Mouse (Mus musculus): Measurements from ENCODE around the gene Vav1. TPM values are rescaled to one million over a fixed set of nuclear protein-coding genes. Genes with fewer than 3 reads are reported as not detected.
"Not testable (repeated sequence)": the region's sequence is repeated elsewhere in the genome, so short reads cannot be mapped to it uniquely, and the experiment has no call there.

Gene Vav1
- polyA plus RNA-seq, 1 experiment from 2014 or later = 13.8 TPM

DNA sequence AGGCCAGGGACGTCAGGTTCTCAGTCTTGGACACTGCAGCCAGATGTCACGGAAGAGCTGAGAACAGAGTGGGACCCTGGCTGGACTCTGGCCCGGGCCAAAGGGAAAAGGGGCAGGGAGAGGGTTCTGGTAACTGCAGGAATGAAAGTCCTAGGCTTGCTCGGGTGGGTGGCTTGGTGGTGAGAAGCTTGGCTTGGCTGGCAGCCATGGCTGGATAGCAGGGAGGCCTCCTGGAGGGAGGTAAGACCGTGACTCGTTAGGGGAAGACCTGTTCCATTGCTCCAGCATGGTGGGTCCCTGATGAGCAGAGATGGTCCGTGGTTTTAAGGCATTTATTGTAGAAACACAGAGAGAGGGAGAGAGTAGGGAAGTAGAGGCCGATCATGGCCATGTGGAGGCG is 7.6 kb upstream of the Vav1 start:
- no peak overlapping the region for H3K4me3 ChIP-seq (replicated peaks)
- no peak overlapping the region for H3K4me2 ChIP-seq
- H3K9me3 ChIP-seq (replicated peaks) = no peaks in the 10 kb centered on the region
- H3K36me3 ChIP-seq (replicated peaks) = no peaks in the 10 kb centered on the region
- H3K4me1 ChIP-seq (replicated peaks) = peaks cover 18% of the 10 kb centered on the region
- 59% methylated on average over 9 of the region's 9 CpGs for WGBS (ENCODE audit: insufficient replicate concordance)
- H3K27ac ChIP-seq (replicated peaks) = no peak overlapping the region
- ATAC-seq (ENCODE audit: insufficient read depth) = no peak
- no peak overlapping the region for H3K9ac ChIP-seq
- peaks cover 31% of the 10 kb centered on the region for H3K27me3 ChIP-seq

DNA sequence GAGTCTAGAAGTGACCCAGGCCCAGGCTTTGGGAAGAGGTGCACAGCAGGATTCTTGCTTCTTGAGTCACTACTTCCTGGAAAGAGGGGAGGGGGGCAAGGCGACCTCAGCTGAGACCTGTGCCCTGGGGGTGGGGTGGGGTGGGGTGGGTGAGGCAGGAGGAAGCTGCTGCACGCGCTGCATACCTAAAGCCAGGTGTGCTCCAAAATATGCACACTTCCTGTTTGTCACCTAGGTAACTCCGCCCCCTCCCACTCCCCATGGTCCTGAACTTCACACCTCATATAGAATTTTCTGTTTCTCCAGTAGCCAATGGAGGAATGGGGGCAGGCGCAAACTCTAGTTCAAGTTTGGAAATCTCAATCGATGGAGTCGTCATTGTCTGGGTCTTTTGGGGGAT is 5.1 kb upstream of the Vav1 start:
- Histone ChIP-seq H3K4me3 (replicated peaks) (no peak overlapping the region), H3K4me1 (replicated peaks) (peaks cover 34% of the 10 kb centered on the region), H3K9me3 (replicated peaks) (no peaks in the 10 kb centered on the region), H3K9ac (no peak overlapping the region), H3K27me3 (peaks cover 33% of the 10 kb centered on the region), H3K4me2 (no peak overlapping the region), H3K27ac (replicated peaks) (no peak overlapping the region), H3K36me3 (replicated peaks) (no peaks in the 10 kb centered on the region)
- ATAC-seq (ENCODE audit: insufficient read depth) = no peak
- 29% methylated on average over 7 of the region's 7 CpGs for WGBS (ENCODE audit: insufficient replicate concordance)

DNA sequence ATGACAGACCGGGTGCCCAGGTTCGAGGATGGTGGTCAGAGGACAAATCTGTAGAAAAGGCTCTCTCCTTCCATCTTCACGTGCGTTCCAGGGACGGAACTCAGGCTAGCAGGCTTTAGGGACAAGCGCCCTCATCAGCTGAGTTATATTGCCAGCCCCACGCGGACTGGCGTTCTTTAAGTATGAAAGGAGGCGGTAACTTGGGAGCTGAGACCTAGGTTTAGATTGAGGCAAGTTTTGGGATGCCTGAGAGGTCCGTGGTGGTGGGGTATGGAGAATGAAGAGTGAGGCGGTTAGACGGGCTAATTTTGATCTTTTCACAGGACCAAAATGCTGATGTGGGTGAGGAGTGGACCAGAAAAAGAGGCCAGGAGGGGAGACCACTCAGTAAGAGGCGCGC is 4.2 kb upstream of the Vav1 start:
- peak overlapping the region; percentile 57 for H3K4me3 ChIP-seq (replicated peaks)
- H3K36me3 ChIP-seq (replicated peaks) = no peaks in the 10 kb centered on the region
- peaks cover 39% of the 10 kb centered on the region for H3K4me1 ChIP-seq (replicated peaks)
- ATAC-seq (ENCODE audit: insufficient read depth) = no peak
- peaks cover 36% of the 10 kb centered on the region for H3K27me3 ChIP-seq
- 2% methylated on average over 15 of the region's 15 CpGs for WGBS (ENCODE audit: insufficient replicate concordance)
- H3K9ac ChIP-seq = peak overlapping the region; percentile 10; the same call in 1 of the 2 replicates
- no peak overlapping the region for H3K27ac ChIP-seq (replicated peaks)
- peak overlapping the region; percentile 70 for H3K4me2 ChIP-seq
- H3K9me3 ChIP-seq (replicated peaks) = no peaks in the 10 kb centered on the region

DNA sequence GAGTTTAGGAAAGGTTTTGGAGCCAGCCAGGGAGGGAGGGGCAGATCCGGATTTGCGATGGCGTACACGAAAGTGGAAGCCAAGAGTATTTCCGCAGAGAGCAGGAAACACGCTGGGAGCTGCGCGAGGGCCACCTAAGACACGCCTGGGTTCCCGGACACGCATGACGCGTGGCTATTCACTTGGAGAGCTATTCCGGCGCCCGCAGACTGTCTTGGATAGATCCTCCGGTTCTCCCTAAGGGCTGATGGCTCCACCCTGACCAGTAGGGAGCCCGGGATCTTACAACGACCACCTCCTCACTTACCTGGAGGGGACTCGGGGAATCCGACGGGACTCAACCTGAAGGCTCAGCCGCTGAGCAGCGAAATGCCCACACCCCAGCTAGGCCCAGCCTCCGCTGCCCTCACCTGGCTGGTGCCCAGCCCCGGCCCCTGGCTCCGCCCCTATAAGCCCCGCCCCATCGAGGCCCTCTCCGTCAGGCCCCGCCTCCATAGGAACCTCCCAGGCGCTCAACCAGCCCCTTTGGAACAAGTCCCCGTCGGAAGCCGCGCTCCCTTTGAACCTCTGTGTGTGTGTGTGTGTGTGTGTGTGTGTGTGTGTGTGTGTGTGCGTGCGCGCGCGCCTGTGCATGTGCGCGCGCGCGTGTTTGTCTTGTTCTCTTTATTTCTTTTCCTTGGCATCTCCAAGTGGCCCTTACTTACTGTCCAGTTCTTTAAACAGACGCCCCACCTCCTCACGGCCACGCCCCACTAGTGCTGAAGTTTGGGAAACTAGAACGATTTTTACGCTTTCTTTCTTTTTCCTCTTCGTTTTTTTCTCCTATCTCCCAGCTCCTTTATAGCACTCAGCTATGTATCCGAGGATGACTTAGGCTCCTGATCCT is 3.5 kb upstream of the Vav1 start:
- H3K36me3 ChIP-seq (replicated peaks) = no peaks in the 10 kb centered on the region
- H3K27ac ChIP-seq (replicated peaks) = no peak overlapping the region
- peak overlapping the region; percentile 57 for H3K4me3 ChIP-seq (replicated peaks)
- peaks cover 36% of the 10 kb centered on the region for H3K27me3 ChIP-seq
- H3K4me1 ChIP-seq (replicated peaks) = peaks cover 39% of the 10 kb centered on the region
- H3K9ac ChIP-seq = peak overlapping the region; percentile 35
- H3K4me2 ChIP-seq = peak overlapping the region; percentile 70
- WGBS (ENCODE audit: insufficient replicate concordance) = under 1% methylated on average over 53 of the region's 53 CpGs
- H3K9me3 ChIP-seq (replicated peaks) = no peaks in the 10 kb centered on the region
- ATAC-seq (ENCODE audit: insufficient read depth) = peak; percentile 66

DNA sequence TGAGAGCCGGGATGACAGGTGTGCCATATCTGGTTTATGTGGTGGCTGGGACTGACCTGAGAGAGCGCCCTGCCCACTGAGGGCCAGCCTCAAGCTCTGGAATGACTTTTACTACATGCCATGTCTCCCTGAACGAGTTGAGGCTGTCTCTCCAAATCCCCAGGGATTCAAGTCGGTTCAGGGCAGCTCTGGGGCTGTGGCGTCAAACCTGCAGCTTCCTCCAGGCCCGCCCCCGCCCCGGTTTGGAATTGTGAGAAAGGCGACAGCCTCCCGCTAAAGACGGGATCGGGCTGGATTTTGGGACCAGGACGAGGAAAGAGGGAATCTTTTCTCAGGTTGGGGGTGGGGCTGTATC is 2.9 kb upstream of the Vav1 start:
- ATAC-seq (ENCODE audit: insufficient read depth) = no peak
- Histone ChIP-seq H3K4me2 (peak overlapping the region; percentile 70), H3K27ac (replicated peaks) (no peak overlapping the region), H3K9ac (peak overlapping the region; percentile 35), H3K4me3 (replicated peaks) (peak overlapping the region; percentile 57), H3K27me3 (peaks cover 36% of the 10 kb centered on the region), H3K4me1 (replicated peaks) (peaks cover 40% of the 10 kb centered on the region), H3K9me3 (replicated peaks) (no peaks in the 10 kb centered on the region), H3K36me3 (replicated peaks) (no peaks in the 10 kb centered on the region)
- WGBS (ENCODE audit: insufficient replicate concordance) = 5% methylated on average over 13 of the region's 13 CpGs

DNA sequence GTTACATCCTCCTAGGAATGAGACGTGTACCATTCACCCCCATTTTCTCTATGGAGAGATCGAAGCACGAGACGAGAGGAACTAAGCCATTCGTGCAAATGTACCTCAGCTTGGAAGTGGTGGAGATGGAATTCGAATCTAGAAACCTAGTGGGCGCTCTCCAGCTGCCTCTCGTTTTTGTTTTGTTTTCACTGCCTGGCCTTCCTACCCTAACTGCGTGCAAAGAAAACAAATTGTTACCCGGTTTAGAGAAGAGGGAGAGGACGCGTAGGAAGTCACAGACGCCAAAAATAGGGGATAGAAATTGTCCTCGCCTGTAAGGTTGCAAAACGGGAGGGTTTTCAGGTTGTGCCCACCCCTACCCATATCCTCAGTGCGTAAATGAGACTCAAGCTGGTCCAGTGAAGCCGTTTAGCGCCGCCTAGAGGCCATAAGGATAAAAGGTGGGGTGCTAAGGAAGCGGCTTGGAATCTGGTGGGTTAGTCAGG is 2.2 kb upstream of the Vav1 start:
- Histone ChIP-seq H3K4me1 (replicated peaks) (peaks cover 42% of the 10 kb centered on the region), H3K36me3 (replicated peaks) (no peaks in the 10 kb centered on the region), H3K27ac (replicated peaks) (no peak overlapping the region), H3K27me3 (peaks cover 36% of the 10 kb centered on the region), H3K9ac (no peak overlapping the region; the same call in 1 of the 2 replicates), H3K4me2 (peak overlapping the region; percentile 70), H3K9me3 (replicated peaks) (no peaks in the 10 kb centered on the region), H3K4me3 (replicated peaks) (peak overlapping the region; percentile 57)
- under 1% methylated on average over 20 of the region's 20 CpGs for WGBS (ENCODE audit: insufficient replicate concordance)
- ATAC-seq (ENCODE audit: insufficient read depth) = no peak

DNA sequence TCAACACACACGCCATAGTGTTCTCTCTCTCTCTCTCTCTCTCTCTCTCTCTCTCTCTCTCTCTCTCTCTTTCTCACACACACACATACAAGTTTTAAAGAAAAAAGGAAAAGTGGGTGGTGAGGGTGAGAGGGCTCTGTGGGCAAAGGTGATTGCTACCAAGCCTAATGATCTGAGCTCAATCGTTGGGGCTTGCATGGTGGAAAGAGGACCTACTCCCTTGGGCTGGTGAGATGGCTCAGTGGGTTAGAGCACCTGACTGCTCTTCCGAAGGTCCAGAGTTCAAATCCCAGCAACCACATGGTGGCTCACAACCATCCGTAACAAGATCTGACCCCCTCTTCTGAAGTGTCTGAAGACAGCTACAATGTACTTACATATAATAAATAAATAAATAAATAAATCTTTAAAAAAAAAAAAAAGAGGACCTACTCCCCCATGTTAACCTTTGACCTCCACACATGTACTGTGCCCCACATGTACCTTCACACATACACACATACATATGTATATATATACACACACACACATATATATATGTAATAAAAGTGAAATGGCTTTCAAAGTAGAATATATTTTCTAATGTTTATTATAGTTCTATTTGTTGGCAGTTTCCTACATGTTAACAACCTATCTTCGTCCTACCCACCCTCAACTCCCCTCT is 1.2 kb upstream of the Vav1 start:
- not testable (repeated sequence) for ATAC-seq (ENCODE audit: insufficient read depth); H3K9me3 ChIP-seq (replicated peaks); H3K4me3 ChIP-seq (replicated peaks); H3K4me2 ChIP-seq; H3K9ac ChIP-seq; H3K27ac ChIP-seq (replicated peaks); H3K36me3 ChIP-seq (replicated peaks)
- Histone ChIP-seq H3K27me3 (peaks cover 36% of the 10 kb centered on the region), H3K4me1 (replicated peaks) (peaks cover 42% of the 10 kb centered on the region)
- WGBS (ENCODE audit: insufficient replicate concordance) = 57% methylated on average over 5 of the region's 5 CpGs

DNA sequence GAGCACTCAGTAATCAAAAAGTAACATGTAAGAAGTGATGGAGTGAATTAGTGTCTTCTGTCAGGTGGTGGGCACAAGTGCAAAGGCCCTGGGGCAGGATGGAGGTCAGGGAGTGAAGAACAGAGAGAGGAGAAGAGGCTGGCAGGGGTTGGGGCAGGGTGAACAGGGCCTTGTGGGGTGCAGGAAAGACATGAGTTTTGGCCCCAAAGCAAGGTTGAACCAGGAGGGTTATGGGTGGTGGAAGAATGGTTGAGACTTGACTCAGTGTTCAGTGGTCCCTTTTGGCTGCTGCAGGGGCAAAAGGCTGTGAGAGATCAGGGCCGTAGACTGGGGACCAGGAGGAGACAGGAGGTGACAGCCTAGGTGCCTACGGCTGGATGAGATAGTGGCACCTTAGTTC is 363 bp upstream of the Vav1 start:
- 0 out of 2 replicates have a peak overlapping the region, but pooled peaks have one; percentile 37 for H3K9ac ChIP-seq
- peaks cover 42% of the 10 kb centered on the region for H3K4me1 ChIP-seq (replicated peaks)
- 26% methylated on average over 2 of the region's 2 CpGs for WGBS (ENCODE audit: insufficient replicate concordance)
- peak; percentile 3; the same call in 1 of the 2 replicates for ATAC-seq (ENCODE audit: insufficient read depth)
- no peak overlapping the region for H3K27ac ChIP-seq (replicated peaks)
- peaks cover 32% of the 10 kb centered on the region for H3K27me3 ChIP-seq
- H3K9me3 ChIP-seq (replicated peaks) = no peaks in the 10 kb centered on the region
- no peaks in the 10 kb centered on the region for H3K36me3 ChIP-seq (replicated peaks)
- H3K4me3 ChIP-seq (replicated peaks) = peak overlapping the region; percentile 52
- H3K4me2 ChIP-seq = peak overlapping the region; percentile 56

DNA sequence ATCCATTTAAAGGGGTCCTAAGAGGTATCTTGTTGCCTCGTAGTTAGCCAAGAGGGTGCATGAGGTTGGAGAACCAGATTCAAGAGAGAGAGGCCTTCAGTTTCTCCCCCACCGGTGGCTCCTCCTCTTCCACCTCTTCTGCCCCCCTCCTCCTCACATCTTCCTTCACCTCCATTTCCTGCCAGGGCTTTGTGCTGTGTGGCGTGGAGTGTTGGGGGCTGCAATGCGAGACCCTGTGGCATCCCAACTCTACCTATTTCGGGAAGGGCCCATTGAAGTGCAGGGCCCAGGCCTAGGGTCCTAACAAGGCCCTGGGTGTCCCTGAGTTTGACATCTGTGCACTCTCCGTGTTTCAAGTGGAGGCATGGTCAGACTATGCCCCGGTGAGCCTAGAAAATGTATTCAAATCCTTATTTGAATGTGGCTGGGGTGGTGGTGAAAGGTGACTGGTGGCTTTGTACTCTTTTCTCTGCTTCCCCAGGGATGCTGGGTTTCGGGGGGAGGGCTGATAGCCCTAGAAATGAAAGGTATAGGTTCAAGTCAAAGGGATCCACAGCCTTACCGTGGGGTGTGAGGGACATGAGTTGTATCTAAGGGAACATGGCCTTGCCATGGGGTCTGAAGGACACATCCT is 808 bp downstream of the Vav1 start:
- 14% methylated on average over 9 of the region's 9 CpGs for WGBS (ENCODE audit: insufficient replicate concordance)

DNA sequence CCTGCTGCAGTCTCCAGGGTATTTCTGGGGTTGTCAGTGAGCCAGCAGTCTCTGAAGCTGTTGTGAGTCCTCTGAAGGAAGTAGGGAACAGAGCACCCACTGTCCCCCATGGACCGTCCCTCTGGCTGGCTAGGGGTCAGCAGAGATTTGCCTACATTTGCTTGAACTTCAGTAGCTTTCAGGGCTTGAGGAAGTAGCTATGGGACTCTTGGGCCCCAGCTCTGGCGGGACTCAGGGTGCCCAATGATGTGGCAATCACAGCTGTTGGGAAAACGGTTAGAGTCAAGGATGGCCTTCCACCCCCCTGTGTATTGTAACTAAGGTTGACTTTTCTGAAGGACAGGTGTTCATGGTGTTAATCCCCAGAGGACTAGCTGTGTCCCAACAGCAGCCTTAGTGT is 1.5 kb downstream of the Vav1 start:
- WGBS (ENCODE audit: insufficient replicate concordance) = 24% methylated on average over 3 of the region's 3 CpGs
- peaks cover 13% of the 10 kb centered on the region for H3K27me3 ChIP-seq

More for the DNA sequence above, 808 bp downstream of the Vav1 start:
- peaks cover 20% of the 10 kb centered on the region for H3K27me3 ChIP-seq
- peak overlapping the region; percentile 52 for H3K4me3 ChIP-seq (replicated peaks)
- H3K9ac ChIP-seq = 0 out of 2 replicates have a peak overlapping the region, but pooled peaks have one; percentile 37
- no peaks in the 10 kb centered on the region for H3K9me3 ChIP-seq (replicated peaks)
- H3K4me2 ChIP-seq = peak overlapping the region; percentile 56
- ATAC-seq (ENCODE audit: insufficient read depth) = no peak
- H3K4me1 ChIP-seq (replicated peaks) = peaks cover 43% of the 10 kb centered on the region
- H3K27ac ChIP-seq (replicated peaks) = peak overlapping the region; percentile 51; the same call in 1 of the 2 replicates
- H3K36me3 ChIP-seq (replicated peaks) = no peaks in the 10 kb centered on the region

DNA sequence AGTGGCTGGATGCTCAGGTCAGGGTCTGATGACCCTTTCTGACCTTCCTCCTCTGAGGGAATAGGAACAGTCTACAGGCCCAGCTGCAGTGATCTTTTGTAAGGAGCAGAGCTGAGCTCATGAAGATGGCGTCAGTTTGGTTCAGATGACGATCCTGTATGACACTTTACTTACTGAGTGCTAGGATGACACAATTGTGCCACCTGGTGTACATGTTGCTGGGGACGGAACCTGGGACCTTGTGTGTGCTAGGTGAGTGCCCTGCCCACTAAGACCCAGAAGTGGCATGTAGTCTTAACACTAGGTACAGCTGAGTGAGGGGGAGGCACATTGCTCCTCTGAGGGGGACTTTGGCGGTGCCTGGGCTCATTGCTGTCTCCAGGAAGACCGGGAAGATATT is 5.0 kb downstream of the Vav1 start:
- Histone ChIP-seq H3K9me3 (replicated peaks) (no peaks in the 10 kb centered on the region), H3K4me3 (replicated peaks) (no peak overlapping the region), H3K27me3 (peaks cover 2% of the 10 kb centered on the region; the same call in 1 of the 2 replicates), H3K36me3 (replicated peaks) (peaks cover 6% of the 10 kb centered on the region; the same call in 1 of the 2 replicates), H3K27ac (replicated peaks) (no peak overlapping the region), H3K4me2 (no peak overlapping the region), H3K4me1 (replicated peaks) (peaks cover 15% of the 10 kb centered on the region; the same call in 1 of the 2 replicates), H3K9ac (no peak overlapping the region)
- 74% methylated on average over 5 of the region's 5 CpGs for WGBS (ENCODE audit: insufficient replicate concordance)
- ATAC-seq (ENCODE audit: insufficient read depth) = no peak

More for the DNA sequence above, 1.5 kb downstream of the Vav1 start:
- Histone ChIP-seq H3K9ac (no peak overlapping the region), H3K4me2 (peak overlapping the region; percentile 56), H3K4me3 (replicated peaks) (peak overlapping the region; percentile 52), H3K36me3 (replicated peaks) (no peaks in the 10 kb centered on the region), H3K27ac (replicated peaks) (peak overlapping the region; percentile 51; the same call in 1 of the 2 replicates), H3K9me3 (replicated peaks) (no peaks in the 10 kb centered on the region), H3K4me1 (replicated peaks) (peaks cover 37% of the 10 kb centered on the region)
- no peak for ATAC-seq (ENCODE audit: insufficient read depth)

All from liver, embryonic 15.5 days (tissue).